Mouse (Mus musculus): ENCODE measurements around the gene Zc3hav1l. TPM values are rescaled to one million over a fixed set of nuclear protein-coding genes. Genes with fewer than 3 reads are reported as not detected.

Zc3hav1l gene
- polyA plus RNA-seq, 1 experiment from 2014 or later: 15.4 TPM

- WGBS: 44% methylated on average over 12 of the region's 12 CpGs
- peak; percentile 34 for DNase-seq (ENCODE audit: low spot score)
- H3K4me2 ChIP-seq (ENCODE audit: low read depth): peak overlapping the region; percentile 65
These were observed 1.3 kb downstream of the Zc3hav1l start for GRCm38 (mm10) chr6:38297580-38298245.

GRCm38 (mm10) chr6:38293708-38294107 lies 5.4 kb downstream of the Zc3hav1l start:
- WGBS: 68% methylated on average over 3 of the region's 3 CpGs
- DNase-seq (ENCODE audit: low spot score) (no peak), ATAC-seq (ENCODE audit: insufficient read depth, low FRiP score, low TSS enrichment) (no peak)
- H3K27ac ChIP-seq (ENCODE audit: low read depth, low read length): no peak overlapping the region
- H3K9me3 ChIP-seq (ENCODE audit: control insufficient read depth, low read length): no peaks in the 10 kb centered on the region
- peaks cover 2% of the 10 kb centered on the region; the same call in 1 of the 2 replicates for H3K4me1 ChIP-seq (ENCODE audit: control insufficient read depth, insufficient read depth, low read length)
- H3K27me3 ChIP-seq (ENCODE audit: control insufficient read depth, insufficient read depth, low read length): no peaks in the 10 kb centered on the region
- peaks cover 6% of the 10 kb centered on the region for H3K36me3 ChIP-seq (ENCODE audit: control insufficient read depth, insufficient read depth, low read length)
- H3K4me2 ChIP-seq (ENCODE audit: low read depth): no peak overlapping the region
- no peak overlapping the region for H3K4me3 ChIP-seq (ENCODE audit: low read depth, low read length)
- H3K9ac ChIP-seq (ENCODE audit: low read length): no peak overlapping the region

More at GRCm38 (mm10) chr6:38297580-38298245, 1.3 kb downstream of the Zc3hav1l start:
- Histone ChIP-seq H3K9ac (ENCODE audit: low read length) (peak overlapping the region; percentile 99), H3K9me3 (ENCODE audit: control insufficient read depth, low read length) (no peaks in the 10 kb centered on the region), H3K36me3 (ENCODE audit: control insufficient read depth, insufficient read depth, low read length) (peaks cover 3% of the 10 kb centered on the region), H3K4me3 (ENCODE audit: low read depth, low read length) (peak overlapping the region; percentile 80; the same call in 1 of the 2 replicates), H3K27ac (ENCODE audit: low read depth, low read length) (peak overlapping the region; percentile 98), H3K4me1 (ENCODE audit: control insufficient read depth, insufficient read depth, low read length) (peaks cover 2% of the 10 kb centered on the region; the same call in 1 of the 2 replicates), H3K27me3 (ENCODE audit: control insufficient read depth, insufficient read depth, low read length) (no peaks in the 10 kb centered on the region)
- ATAC-seq (ENCODE audit: insufficient read depth, low FRiP score, low TSS enrichment): 0 out of 2 replicates have a peak, but pooled peaks have one; percentile 1

- DNase-seq (ENCODE audit: low spot score): no peak
- WGBS: 63% methylated on average over 11 of the region's 11 CpGs
- no peak overlapping the region for H3K9ac ChIP-seq (ENCODE audit: low read length)
- H3K27ac ChIP-seq (ENCODE audit: low read depth, low read length): no peak overlapping the region
- no peaks in the 10 kb centered on the region for H3K9me3 ChIP-seq (ENCODE audit: control insufficient read depth, low read length)
- no peaks in the 10 kb centered on the region for H3K27me3 ChIP-seq (ENCODE audit: control insufficient read depth, insufficient read depth, low read length)
- ATAC-seq (ENCODE audit: insufficient read depth, low FRiP score, low TSS enrichment): no peak
- H3K36me3 ChIP-seq (ENCODE audit: control insufficient read depth, insufficient read depth, low read length): peaks cover 6% of the 10 kb centered on the region
- no peak overlapping the region for H3K4me3 ChIP-seq (ENCODE audit: low read depth, low read length)
- no peak overlapping the region for H3K4me2 ChIP-seq (ENCODE audit: low read depth)
- H3K4me1 ChIP-seq (ENCODE audit: control insufficient read depth, insufficient read depth, low read length): peaks cover under 1% of the 10 kb centered on the region; the same call in 1 of the 2 replicates
These were observed 6.0 kb downstream of the Zc3hav1l start for GRCm38 (mm10) chr6:38292871-38293646.

GRCm38 (mm10) chr6:38284422-38284821 lies 14.6 kb downstream of the Zc3hav1l start:
- Histone ChIP-seq H3K27ac (ENCODE audit: low read depth, low read length) (no peak overlapping the region), H3K9ac (ENCODE audit: low read length) (no peak overlapping the region), H3K27me3 (ENCODE audit: control insufficient read depth, insufficient read depth, low read length) (no peaks in the 10 kb centered on the region), H3K4me1 (ENCODE audit: control insufficient read depth, insufficient read depth, low read length) (no peaks in the 10 kb centered on the region), H3K36me3 (ENCODE audit: control insufficient read depth, insufficient read depth, low read length) (peaks cover 6% of the 10 kb centered on the region; the same call in 1 of the 2 replicates), H3K4me3 (ENCODE audit: low read depth, low read length) (no peak overlapping the region), H3K4me2 (ENCODE audit: low read depth) (no peak overlapping the region), H3K9me3 (ENCODE audit: control insufficient read depth, low read length) (no peaks in the 10 kb centered on the region)
- DNase-seq (ENCODE audit: low spot score) (no peak), ATAC-seq (ENCODE audit: insufficient read depth, low FRiP score, low TSS enrichment) (no peak)
- WGBS: 98% methylated on average over 19 of the region's 19 CpGs

- Histone ChIP-seq H3K9ac (ENCODE audit: low read length) (no peak overlapping the region), H3K4me1 (ENCODE audit: control insufficient read depth, insufficient read depth, low read length) (no peaks in the 10 kb centered on the region), H3K27me3 (ENCODE audit: control insufficient read depth, insufficient read depth, low read length) (no peaks in the 10 kb centered on the region), H3K36me3 (ENCODE audit: control insufficient read depth, insufficient read depth, low read length) (no peaks in the 10 kb centered on the region), H3K4me3 (ENCODE audit: low read depth, low read length) (no peak overlapping the region), H3K27ac (ENCODE audit: low read depth, low read length) (no peak overlapping the region), H3K4me2 (ENCODE audit: low read depth) (no peak overlapping the region), H3K9me3 (ENCODE audit: control insufficient read depth, low read length) (no peaks in the 10 kb centered on the region)
- 77% methylated on average over 7 of the region's 7 CpGs for WGBS
- ATAC-seq (ENCODE audit: insufficient read depth, low FRiP score, low TSS enrichment) (no peak), DNase-seq (ENCODE audit: low spot score) (no peak)
These were observed 34.6 kb downstream of the Zc3hav1l start for GRCm38 (mm10) chr6:38264466-38264865.

GRCm38 (mm10) chr6:38263393-38264159 lies 35.5 kb downstream of the Zc3hav1l start:
- H3K4me3 ChIP-seq (ENCODE audit: low read depth, low read length): no peak overlapping the region
- no peaks in the 10 kb centered on the region for H3K27me3 ChIP-seq (ENCODE audit: control insufficient read depth, insufficient read depth, low read length)
- no peak overlapping the region for H3K27ac ChIP-seq (ENCODE audit: low read depth, low read length)
- no peak overlapping the region for H3K4me2 ChIP-seq (ENCODE audit: low read depth)
- H3K9me3 ChIP-seq (ENCODE audit: control insufficient read depth, low read length): no peaks in the 10 kb centered on the region
- H3K9ac ChIP-seq (ENCODE audit: low read length): no peak overlapping the region
- DNase-seq (ENCODE audit: low spot score) (no peak), ATAC-seq (ENCODE audit: insufficient read depth, low FRiP score, low TSS enrichment) (no peak)
- H3K36me3 ChIP-seq (ENCODE audit: control insufficient read depth, insufficient read depth, low read length): no peaks in the 10 kb centered on the region
- no peaks in the 10 kb centered on the region for H3K4me1 ChIP-seq (ENCODE audit: control insufficient read depth, insufficient read depth, low read length)
- WGBS: 80% methylated on average over 5 of the region's 5 CpGs

GRCm38 (mm10) chr6:38261877-38262276 lies 37.2 kb downstream of the Zc3hav1l start:
- DNase-seq (ENCODE audit: low spot score) (no peak), ATAC-seq (ENCODE audit: insufficient read depth, low FRiP score, low TSS enrichment) (no peak)
- Histone ChIP-seq H3K9me3 (ENCODE audit: control insufficient read depth, low read length) (no peaks in the 10 kb centered on the region), H3K27me3 (ENCODE audit: control insufficient read depth, insufficient read depth, low read length) (no peaks in the 10 kb centered on the region), H3K4me3 (ENCODE audit: low read depth, low read length) (no peak overlapping the region), H3K4me2 (ENCODE audit: low read depth) (no peak overlapping the region), H3K36me3 (ENCODE audit: control insufficient read depth, insufficient read depth, low read length) (no peaks in the 10 kb centered on the region), H3K4me1 (ENCODE audit: control insufficient read depth, insufficient read depth, low read length) (no peaks in the 10 kb centered on the region), H3K9ac (ENCODE audit: low read length) (no peak overlapping the region), H3K27ac (ENCODE audit: low read depth, low read length) (no peak overlapping the region)
- 70% methylated on average over 4 of the region's 4 CpGs for WGBS

GRCm38 (mm10) chr6:38257506-38257905 lies 41.6 kb downstream of the Zc3hav1l start:
- Histone ChIP-seq H3K36me3 (ENCODE audit: control insufficient read depth, insufficient read depth, low read length) (no peaks in the 10 kb centered on the region), H3K27ac (ENCODE audit: low read depth, low read length) (no peak overlapping the region), H3K27me3 (ENCODE audit: control insufficient read depth, insufficient read depth, low read length) (no peaks in the 10 kb centered on the region), H3K4me2 (ENCODE audit: low read depth) (no peak overlapping the region), H3K9me3 (ENCODE audit: control insufficient read depth, low read length) (no peaks in the 10 kb centered on the region), H3K4me3 (ENCODE audit: low read depth, low read length) (no peak overlapping the region), H3K4me1 (ENCODE audit: control insufficient read depth, insufficient read depth, low read length) (peaks cover 4% of the 10 kb centered on the region), H3K9ac (ENCODE audit: low read length) (no peak overlapping the region)
- no peak for DNase-seq (ENCODE audit: low spot score)
- 91% methylated on average over 8 of the region's 8 CpGs for WGBS
- no peak for ATAC-seq (ENCODE audit: insufficient read depth, low FRiP score, low TSS enrichment)

All from neural tube, embryonic 11.5 days (tissue).